Mouse (Mus musculus) brain, embryonic 18.5 days (tissue): ENCODE measurements around the gene Mrpl16.

Experiments
- DNase-seq: peaks from one replicate; pipeline ENCODE4 v3.0.0-alpha.2; 2012; ENCODE audit warnings: low read depth, low spot score

Mrpl16 gene

DNA sequence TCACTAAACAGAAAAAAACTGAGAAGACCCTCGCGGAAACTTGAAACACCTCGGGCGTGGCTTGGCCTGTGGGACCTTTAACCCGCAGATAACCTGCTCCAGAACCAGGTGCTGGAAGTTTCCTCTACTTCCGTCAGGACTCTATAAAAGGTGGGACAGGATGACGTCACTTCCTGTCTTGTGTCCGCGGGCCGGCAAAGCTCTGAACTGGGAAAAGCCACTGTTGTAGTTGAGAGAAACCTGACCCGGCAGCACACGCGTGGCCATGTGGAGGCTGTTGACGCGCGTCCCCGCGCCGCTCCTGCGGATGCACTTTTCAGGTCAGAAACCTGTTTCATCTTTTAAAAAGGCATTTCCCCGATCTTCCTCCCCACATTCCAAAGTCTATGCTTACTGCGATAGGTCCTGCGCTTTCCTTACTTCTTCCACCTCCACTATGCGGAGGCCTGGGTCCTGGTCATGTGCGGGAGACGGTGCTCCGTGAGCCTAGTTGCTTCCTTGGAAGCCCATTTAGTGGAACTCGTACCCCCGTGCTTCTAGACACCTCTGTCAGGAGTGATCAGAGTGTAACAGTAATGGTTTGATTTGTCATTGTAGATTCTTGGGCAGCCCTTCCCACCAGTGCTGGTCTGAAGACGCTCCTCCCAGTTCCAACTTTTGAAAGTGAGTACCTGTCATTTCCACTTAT lies at the start of gene Mrpl16:
TSS of gene Mrpl16 (plus strand) at position 187 of the 688 bp plus-strand sequence.
- DNase-seq, result peak; percentile 75

DNA sequence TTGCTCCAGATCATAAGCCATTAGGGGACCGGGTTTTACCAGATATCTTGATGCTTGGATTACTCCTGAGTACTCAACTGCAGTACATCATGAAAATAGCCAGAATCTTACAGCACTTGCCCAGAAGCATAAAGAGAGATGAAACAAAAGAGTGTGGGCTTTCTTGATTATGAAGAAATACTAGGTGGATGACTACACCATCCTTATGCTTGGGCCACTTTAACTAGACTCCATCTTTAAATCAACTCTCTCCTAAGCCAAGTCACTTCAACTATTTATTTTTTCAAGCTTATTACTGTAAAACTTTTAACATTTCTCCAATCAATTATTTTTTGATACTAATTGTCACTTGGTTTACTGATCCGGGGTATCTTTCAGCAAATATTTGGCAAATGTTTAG lies 46.3 kb upstream of the Mrpl16 start:
- DNase-seq, result no peak

- DNase-seq, result no peak
Measured at GRCm38 (mm10) chr19:11724275-11724674, 45.9 kb upstream of the Mrpl16 start.

- no peak for DNase-seq
Measured at GRCm38 (mm10) chr19:11725915-11726314, 44.3 kb upstream of the Mrpl16 start.

- no peak for DNase-seq
Measured at GRCm38 (mm10) chr19:11727304-11727703, 42.9 kb upstream of the Mrpl16 start.

GRCm38 (mm10) chr19:11730278-11730677 lies 39.9 kb upstream of the Mrpl16 start:
- no peak for DNase-seq

- DNase-seq, result no peak
Measured at GRCm38 (mm10) chr19:11736455-11736854, 33.7 kb upstream of the Mrpl16 start.

- DNase-seq, result no peak
Measured at GRCm38 (mm10) chr19:11745680-11746079, 24.5 kb upstream of the Mrpl16 start.

GRCm38 (mm10) chr19:11747298-11747697 lies 22.9 kb upstream of the Mrpl16 start, which contains the start of gene Gif:
Gene Gif, plus strand, starts transcription at chr19:11747554.
- no peak for DNase-seq

GRCm38 (mm10) chr19:11765059-11765458 lies 5.1 kb upstream of the Mrpl16 start:
- no peak for DNase-seq

DNA sequence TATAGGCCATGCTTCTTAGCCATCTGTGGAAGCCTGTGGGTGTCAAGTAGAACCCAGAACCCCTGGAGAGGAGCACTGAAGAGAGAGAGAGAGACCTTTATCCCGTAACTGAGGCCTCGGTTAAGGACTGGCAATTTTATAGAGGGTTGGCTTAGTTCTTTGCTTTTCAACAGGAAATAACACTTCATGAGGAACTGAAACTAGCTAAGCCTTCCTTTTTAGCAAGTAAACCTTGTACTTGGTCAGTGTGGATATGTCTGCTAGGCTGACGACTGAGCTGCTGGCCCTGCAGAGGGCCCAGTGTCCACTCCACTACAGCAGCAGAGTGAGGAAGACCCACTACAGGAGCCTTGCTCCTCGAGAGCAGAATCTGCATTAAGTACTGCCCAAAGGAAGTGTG lies 3.8 kb upstream of the Mrpl16 start:
- no peak for DNase-seq

DNA sequence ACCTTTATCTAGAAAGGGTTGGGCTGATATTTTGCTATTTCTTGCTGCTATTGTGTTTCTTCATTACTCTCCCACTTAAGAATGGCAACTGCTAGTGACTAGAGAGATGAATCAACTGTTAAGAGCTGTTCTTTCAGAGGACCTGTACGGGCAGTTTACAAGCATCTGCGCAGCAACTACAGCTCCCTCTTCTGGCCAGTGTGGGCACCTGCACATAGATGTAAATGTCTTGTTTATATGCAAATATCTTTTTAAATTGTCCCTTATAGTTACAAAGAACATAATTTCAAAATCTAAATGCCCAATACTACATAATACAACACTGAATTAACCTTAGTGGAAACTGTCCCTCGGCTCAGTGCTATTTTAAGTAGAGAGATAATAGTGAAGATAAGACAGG lies 2.0 kb upstream of the Mrpl16 start:
- no peak for DNase-seq

DNA sequence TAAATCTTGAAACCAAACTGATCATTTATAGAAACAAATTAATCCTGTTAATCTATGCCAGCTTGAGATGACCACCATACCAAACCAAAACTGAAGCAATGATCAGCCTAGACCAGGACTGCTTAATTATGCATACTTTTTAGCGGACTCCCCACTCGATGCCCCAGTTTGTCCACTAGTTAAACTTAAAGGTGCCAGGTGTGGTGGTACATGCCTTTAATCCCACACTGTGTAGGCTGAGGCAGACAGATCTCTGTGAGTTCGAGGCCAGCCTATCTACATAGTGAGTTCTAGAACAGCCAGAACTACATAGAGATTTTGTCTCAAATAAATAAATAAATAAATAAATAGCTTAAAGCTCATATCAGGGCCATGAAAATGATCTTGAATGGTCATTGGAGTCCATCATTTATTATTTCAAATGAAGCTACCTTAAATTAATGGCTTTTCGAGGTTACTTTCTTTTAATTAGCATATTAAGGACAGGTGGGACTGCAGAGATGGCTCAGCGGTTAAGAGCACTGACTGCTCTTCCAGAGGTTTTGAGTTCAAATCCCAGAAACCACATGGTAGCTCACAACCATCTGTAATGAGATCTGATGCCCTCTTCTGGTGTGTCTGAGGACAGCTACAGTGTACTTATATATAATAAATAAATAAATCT lies 802 bp upstream of the Mrpl16 start:
- DNase-seq, result no peak

DNA sequence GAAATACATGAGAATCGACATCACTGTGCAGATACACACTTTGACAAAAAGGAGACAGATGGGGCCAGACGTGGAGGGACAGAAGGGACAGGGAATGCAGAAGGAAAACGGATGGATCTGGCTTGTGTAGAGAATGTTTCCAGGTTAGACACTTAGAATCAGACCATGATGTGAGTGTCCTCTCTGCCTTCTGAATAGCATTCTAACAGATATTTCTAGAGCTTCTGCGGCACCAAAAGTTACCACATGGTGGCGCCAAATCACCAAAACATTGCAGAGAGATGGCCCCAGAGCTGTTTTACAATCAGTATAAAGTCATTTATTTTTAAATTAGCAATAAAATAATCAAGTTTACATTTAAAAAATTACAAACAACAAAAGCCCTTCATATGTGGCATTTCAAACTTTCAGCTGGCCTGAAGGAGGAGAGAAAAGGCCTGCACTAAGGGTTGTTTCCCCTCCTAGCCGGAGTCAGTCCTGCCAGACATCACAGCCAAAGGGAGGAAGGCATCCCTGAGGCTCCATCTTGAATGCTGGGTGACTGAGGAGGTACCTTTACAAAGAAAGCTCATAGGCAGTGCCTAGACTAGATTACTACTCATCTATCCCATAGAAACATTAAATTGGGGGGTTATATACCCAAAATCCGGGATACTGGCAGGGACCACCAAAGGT lies 7.1 kb downstream of the Mrpl16 start:
- no peak for DNase-seq

DNA sequence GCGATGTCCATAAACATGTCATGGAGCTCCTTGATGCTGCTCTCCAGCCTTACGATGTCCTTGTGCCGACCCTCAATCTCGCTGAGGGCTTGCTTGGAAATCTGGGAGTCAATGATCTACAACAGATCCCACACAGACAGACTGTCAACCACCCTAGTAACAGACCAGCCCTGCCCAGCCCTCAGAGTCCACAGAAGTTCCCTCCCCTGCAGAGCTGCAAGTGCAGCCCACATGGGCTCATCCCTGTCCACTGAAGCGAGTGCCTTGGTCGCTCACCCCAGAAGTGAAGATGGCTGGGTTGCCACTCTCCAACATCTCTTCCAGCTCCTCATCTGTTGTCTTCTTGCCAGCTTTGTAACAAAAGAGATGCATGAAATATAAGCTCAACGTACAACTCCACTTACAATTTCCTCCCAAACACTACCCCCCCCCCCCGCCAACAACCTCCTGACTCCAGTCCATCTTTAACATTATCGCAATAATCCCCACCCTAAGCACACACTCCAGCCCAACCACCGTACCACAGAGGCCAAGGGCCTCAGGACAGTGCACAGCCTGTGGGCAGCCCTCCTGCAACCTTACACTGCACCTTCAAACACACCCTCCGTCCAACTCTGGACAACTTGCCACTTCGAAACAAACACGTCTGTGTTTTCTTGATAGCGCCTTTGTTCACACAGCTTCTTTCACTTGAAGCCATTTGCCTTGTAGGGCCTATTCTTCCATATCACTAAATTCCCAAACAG lies 15.4 kb downstream of the Mrpl16 start:
- DNase-seq, result no peak

DNA sequence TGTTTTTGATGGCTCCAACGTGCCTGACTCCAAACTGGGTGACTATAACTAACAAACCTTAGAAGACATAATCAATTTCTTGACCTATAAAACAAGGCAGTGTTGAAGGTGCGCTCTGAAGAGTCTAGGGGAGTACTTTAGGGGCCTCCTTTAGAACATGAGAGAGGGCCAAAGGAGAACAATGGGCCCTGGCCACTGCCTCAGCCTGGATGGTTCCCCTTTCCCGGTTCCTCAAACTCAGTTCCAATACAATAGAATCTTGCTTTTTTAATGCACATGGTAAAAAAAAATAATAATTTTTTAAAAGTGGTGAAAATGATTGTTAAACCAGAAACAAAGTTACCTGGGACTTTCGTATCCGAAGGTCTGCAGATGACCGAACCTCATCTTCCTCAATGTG lies 17.6 kb downstream of the Mrpl16 start:
- no peak for DNase-seq

DNA sequence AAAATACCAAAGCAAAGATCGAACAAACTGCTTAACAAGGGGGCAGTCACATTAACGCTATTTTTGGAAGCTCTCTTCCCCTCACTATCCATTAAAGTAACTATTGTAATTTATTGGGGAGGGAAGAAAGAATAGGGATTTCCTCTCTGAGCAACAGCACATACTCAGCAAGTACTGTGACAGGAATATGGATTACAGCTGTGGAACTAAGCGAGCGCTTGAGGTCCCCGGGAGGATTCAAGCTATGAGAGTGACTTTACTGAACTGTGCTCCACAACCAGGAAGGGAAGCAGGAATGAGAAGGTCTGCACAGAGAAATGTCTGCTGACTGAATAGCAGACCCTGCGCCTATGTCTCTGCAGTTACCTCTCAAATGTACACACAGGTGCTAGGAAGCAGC lies 18.7 kb downstream of the Mrpl16 start:
- no peak for DNase-seq

DNA sequence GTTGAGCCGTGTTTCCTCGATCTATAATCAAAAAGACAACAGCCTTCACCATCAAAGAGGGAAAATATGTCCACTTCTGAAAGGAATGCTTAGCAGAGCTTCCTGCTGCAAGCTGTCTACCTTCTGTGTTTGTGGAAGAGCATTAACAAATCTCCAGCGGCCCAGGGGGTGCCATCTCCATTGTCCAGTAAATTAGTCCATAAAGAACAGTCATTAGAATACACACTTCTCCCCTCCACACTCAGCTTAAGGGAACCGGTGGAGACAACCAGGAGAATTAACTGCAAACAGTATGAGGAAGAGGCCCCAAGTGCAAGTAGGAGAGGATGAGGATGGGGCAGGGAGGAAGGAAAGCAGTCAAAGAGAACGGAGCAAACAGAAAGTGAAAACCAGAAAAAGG lies 21.6 kb downstream of the Mrpl16 start:
- DNase-seq, result no peak

- DNase-seq, result no peak
Measured at GRCm38 (mm10) chr19:11793741-11794359, 23.7 kb downstream of the Mrpl16 start.

- DNase-seq, result no peak
Measured at GRCm38 (mm10) chr19:11794447-11794846, 24.3 kb downstream of the Mrpl16 start.

- DNase-seq, result no peak
Measured at GRCm38 (mm10) chr19:11800531-11801315, 30.5 kb downstream of the Mrpl16 start.
